Mouse (Mus musculus) ovary, adult 2 months (tissue): Measurements from ENCODE around the gene Ephb6. TPM values are rescaled to one million over a fixed set of nuclear protein-coding genes. Genes with fewer than 3 reads are reported as not detected.

ENCODE experiments used
- polyA plus RNA-seq: library from polyadenylated mRNA; depleted of rRNA; stranded (reverse); fragments of >200 nt; gene quantifications from 2 replicates; pipeline ENCODE4 v1.2.3, GENCODE M21; 2012; rRNA removed

The Ephb6 gene
- polyA plus RNA-seq = 40.8 and 41.1 TPM in 2 replicates

DNA sequence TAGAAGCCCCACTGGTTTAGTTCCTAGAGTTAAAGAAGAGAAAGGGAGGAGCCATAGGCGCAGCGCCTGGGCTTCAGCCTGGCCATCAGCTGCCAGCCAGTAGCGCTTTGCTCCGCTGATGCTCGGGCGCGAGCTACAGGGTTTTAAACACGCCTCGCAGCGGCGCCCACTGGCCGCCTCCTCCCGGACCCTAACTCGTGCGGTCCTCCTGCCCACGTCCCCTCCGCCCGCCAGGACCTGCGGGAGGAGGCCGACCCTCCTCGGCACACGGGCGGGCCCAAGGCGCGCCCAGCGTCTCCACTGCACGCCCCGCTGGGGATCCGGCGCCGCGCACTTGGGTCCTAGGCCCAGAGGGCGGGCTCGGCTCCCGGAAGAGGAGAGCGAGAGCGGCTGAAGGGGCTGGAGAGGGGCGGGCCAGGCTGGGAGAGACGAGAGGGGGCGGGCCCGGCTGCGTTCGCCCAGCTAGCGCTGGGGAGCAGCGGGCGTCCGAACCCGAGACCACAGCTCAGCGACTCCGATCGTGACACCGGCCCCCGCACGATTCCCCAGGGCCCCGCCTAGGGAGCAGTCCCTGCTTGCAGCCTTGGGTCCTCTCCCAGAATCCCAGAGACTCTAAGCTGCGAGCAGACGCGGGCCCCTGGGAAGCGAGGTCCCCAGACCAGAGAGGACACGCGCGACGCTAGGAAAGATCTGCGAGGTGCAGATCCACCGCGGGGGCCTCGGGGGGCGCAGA, at the start of gene Ephb6:
TSS of gene Ephb6 (plus strand) at position 422 of the 733 bp plus-strand sequence.

GRCm38 (mm10) chr6:41636178-41636577, 30.9 kb downstream of the Ephb6 start, which contains the start of gene Trpv6:
TSS of gene Trpv6 (minus strand) at chr6:41636405.

Other genes starting within 250 kb of the Ephb6 start
- gene Prss3, start 227.8 kb upstream of the Ephb6 start, polyA plus RNA-seq = not detected in 2 replicates
- gene Gm5771, start 213.1 kb upstream of the Ephb6 start, polyA plus RNA-seq = not detected in 2 replicates
- not detected in 2 replicates for gene Gm10334, start 159.3 kb upstream of the Ephb6 start, polyA plus RNA-seq
- not detected in 2 replicates for gene Prss1, start 146.6 kb upstream of the Ephb6 start, polyA plus RNA-seq
- 1.4 and 5.8 TPM in 2 replicates for gene Prss2, start 83.7 kb upstream of the Ephb6 start, polyA plus RNA-seq
- 5.2 and 6.3 TPM in 2 replicates for gene Trpv6, start 30.9 kb downstream of the Ephb6 start, polyA plus RNA-seq
- gene Trpv5, start 75.3 kb downstream of the Ephb6 start, polyA plus RNA-seq = not detected in 2 replicates
- gene Llcfc1, start 78.9 kb downstream of the Ephb6 start, polyA plus RNA-seq = not detected in 2 replicates
- not detected in 2 replicates for gene Kel, start 98.9 kb downstream of the Ephb6 start, polyA plus RNA-seq
- gene Olfr459, start 169.7 kb downstream of the Ephb6 start, polyA plus RNA-seq = not detected in 2 replicates
- not detected in 2 replicates for gene Pip, start 242.1 kb downstream of the Ephb6 start, polyA plus RNA-seq
- gene Sval2, start 247.5 kb downstream of the Ephb6 start, polyA plus RNA-seq = not detected in 2 replicates